Mouse (Mus musculus): ENCODE data around the gene Cavin3. TPM values are rescaled to one million over a fixed set of nuclear protein-coding genes. Genes with fewer than 3 reads are reported as not detected.

Gene Cavin3
- polyA plus RNA-seq, 1 experiment, result 0.96 TPM

DNA sequence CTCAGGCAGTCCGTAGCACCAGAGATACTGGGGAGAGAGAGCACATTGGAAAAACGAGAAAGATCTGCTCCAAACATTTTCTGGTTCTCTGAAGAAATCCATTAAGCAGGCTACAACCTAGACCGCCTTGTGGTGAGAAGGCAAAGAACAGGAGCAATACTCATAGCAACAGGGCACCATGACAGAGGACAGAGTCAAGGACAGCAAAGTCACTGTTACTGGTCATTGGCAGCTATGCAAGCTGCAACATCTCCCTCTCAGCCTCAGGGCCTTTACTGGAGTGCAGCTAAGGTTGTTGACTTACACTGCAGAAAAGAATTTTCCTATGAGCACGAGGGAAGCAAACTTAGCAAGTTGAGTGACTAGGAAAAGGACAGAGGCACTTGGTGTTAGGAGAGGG, 25.2 kb upstream of the Cavin3 start:
- Histone ChIP-seq H3K27ac (ENCODE audit: insufficient read depth, low read length) (no peak overlapping the region), H3K27me3 (ENCODE audit: control insufficient read depth, insufficient read depth, low read length, poor library complexity, severe bottlenecking) (no peaks in the 10 kb centered on the region; the same call in 1 of the 2 replicates), H3K4me1 (ENCODE audit: control insufficient read depth, insufficient read depth, low read length) (no peaks in the 10 kb centered on the region), H3K9ac (ENCODE audit: low read depth, poor library complexity, severe bottlenecking) (no peak overlapping the region), H3K9me3 (replicated peaks; ENCODE audit: control insufficient read depth, insufficient read depth, low read length, poor library complexity, severe bottlenecking) (no peaks in the 10 kb centered on the region), H3K4me3 (ENCODE audit: low read depth, low read length) (no peak overlapping the region), H3K36me3 (ENCODE audit: control insufficient read depth, insufficient read depth, low read length, poor library complexity, severe bottlenecking) (no peaks in the 10 kb centered on the region)
- TF ChIP-seq CTCF (IDR thresholded peaks at IDR 0.05; ENCODE audit: low read depth, low read length), result no peak
- TF ChIP-seq EP300 (IDR thresholded peaks at IDR 0.05; ENCODE audit: insufficient read depth, low read depth, low read length), result no peak
- no peak for TF ChIP-seq POLR2A (IDR thresholded peaks at IDR 0.05; ENCODE audit: insufficient read depth, low read length)

DNA sequence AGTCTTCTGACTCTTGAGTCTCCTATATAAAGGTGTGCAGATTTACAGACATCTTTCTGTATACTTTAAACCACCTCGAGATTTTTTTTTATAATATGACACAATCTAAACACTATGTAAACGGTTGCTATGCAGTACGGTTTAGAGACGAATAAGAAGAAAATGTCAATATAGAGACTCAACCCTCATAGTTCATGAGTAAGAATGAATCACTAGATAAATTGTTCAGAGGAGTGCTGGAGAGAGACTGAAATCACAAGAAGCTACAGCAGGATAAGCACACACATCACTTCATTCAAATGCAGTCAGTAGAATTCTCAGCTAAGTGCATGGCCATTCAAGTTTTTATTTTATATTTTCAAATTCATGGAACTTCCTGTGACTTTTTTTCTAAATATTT, 19.9 kb upstream of the Cavin3 start:
- H3K4me3 ChIP-seq (ENCODE audit: low read depth, low read length), result no peak overlapping the region
- no peaks in the 10 kb centered on the region for H3K36me3 ChIP-seq (ENCODE audit: control insufficient read depth, insufficient read depth, low read length, poor library complexity, severe bottlenecking)
- no peaks in the 10 kb centered on the region for H3K27me3 ChIP-seq (ENCODE audit: control insufficient read depth, insufficient read depth, low read length, poor library complexity, severe bottlenecking)
- TF ChIP-seq CTCF (IDR thresholded peaks at IDR 0.05; ENCODE audit: low read depth, low read length), result no peak
- TF ChIP-seq EP300 (IDR thresholded peaks at IDR 0.05; ENCODE audit: insufficient read depth, low read depth, low read length), result no peak
- TF ChIP-seq POLR2A (IDR thresholded peaks at IDR 0.05; ENCODE audit: insufficient read depth, low read length), result no peak
- H3K4me1 ChIP-seq (ENCODE audit: control insufficient read depth, insufficient read depth, low read length), result no peaks in the 10 kb centered on the region
- no peak overlapping the region for H3K27ac ChIP-seq (ENCODE audit: insufficient read depth, low read length)
- no peaks in the 10 kb centered on the region for H3K9me3 ChIP-seq (replicated peaks; ENCODE audit: control insufficient read depth, insufficient read depth, low read length, poor library complexity, severe bottlenecking)
- H3K9ac ChIP-seq (ENCODE audit: low read depth, poor library complexity, severe bottlenecking), result no peak overlapping the region

DNA sequence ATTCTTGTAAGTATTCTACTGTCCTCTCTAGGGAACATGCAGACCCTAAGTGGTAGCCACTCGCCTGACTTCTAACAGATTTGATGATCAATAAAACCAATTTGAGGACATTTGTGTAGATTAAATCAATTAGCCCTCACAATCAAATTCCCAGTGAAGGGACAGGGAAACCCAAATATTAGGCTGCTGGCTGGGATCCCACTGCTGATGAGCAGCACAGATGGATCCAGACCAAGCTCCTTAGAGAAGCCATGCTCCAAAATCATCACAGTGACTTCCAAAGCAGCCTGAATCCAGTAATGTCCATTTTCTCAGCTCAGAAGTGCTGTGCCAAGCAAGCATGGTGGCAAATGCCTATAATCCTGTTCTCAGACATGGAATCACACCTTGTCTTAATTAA, 17.6 kb upstream of the Cavin3 start:
- Histone ChIP-seq H3K27ac (ENCODE audit: insufficient read depth, low read length) (no peak overlapping the region), H3K9ac (ENCODE audit: low read depth, poor library complexity, severe bottlenecking) (no peak overlapping the region), H3K27me3 (ENCODE audit: control insufficient read depth, insufficient read depth, low read length, poor library complexity, severe bottlenecking) (no peaks in the 10 kb centered on the region), H3K4me1 (ENCODE audit: control insufficient read depth, insufficient read depth, low read length) (no peaks in the 10 kb centered on the region), H3K4me3 (ENCODE audit: low read depth, low read length) (no peak overlapping the region), H3K36me3 (ENCODE audit: control insufficient read depth, insufficient read depth, low read length, poor library complexity, severe bottlenecking) (no peaks in the 10 kb centered on the region), H3K9me3 (replicated peaks; ENCODE audit: control insufficient read depth, insufficient read depth, low read length, poor library complexity, severe bottlenecking) (no peaks in the 10 kb centered on the region)
- no peak for TF ChIP-seq EP300 (IDR thresholded peaks at IDR 0.05; ENCODE audit: insufficient read depth, low read depth, low read length)
- no peak for TF ChIP-seq CTCF (IDR thresholded peaks at IDR 0.05; ENCODE audit: low read depth, low read length)
- no peak for TF ChIP-seq POLR2A (IDR thresholded peaks at IDR 0.05; ENCODE audit: insufficient read depth, low read length)

DNA sequence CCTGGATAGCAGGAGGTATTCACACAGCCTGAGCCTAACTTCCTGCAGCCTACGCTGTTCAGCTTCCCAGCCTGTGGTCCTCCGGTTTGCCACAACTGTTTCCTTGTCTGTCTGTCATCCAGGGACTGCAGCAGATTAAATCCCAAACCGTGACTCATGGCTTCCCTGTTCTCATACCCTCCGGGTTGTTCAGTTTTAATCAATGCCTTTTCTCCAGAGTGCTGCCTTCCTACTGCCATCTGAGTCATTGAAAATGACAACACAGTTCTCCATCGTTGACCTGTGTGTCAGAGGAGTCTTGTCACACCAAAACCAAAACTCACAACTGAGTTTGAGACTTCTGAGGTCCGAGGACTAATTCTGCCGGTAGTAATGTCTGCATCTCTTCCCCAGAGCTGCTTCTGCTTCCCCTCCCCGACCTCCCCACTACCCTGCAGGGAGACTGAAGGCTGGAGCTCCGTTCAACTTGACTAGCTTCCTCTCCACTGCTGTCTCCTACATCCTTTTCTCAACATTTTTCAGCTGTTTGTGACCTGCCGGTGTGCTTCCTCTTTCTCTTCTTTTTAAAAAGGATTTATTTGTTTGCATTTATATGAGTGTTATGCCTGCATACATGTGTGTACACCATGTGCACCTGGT, 16.9 kb upstream of the Cavin3 start:
- Histone ChIP-seq H3K9me3 (replicated peaks; ENCODE audit: control insufficient read depth, insufficient read depth, low read length, poor library complexity, severe bottlenecking) (no peaks in the 10 kb centered on the region), H3K4me3 (ENCODE audit: low read depth, low read length) (no peak overlapping the region), H3K27ac (ENCODE audit: insufficient read depth, low read length) (no peak overlapping the region), H3K27me3 (ENCODE audit: control insufficient read depth, insufficient read depth, low read length, poor library complexity, severe bottlenecking) (no peaks in the 10 kb centered on the region), H3K9ac (ENCODE audit: low read depth, poor library complexity, severe bottlenecking) (no peak overlapping the region), H3K36me3 (ENCODE audit: control insufficient read depth, insufficient read depth, low read length, poor library complexity, severe bottlenecking) (no peaks in the 10 kb centered on the region), H3K4me1 (ENCODE audit: control insufficient read depth, insufficient read depth, low read length) (no peaks in the 10 kb centered on the region)
- TF ChIP-seq EP300 (IDR thresholded peaks at IDR 0.05; ENCODE audit: insufficient read depth, low read depth, low read length), result no peak
- TF ChIP-seq POLR2A (IDR thresholded peaks at IDR 0.05; ENCODE audit: insufficient read depth, low read length), result no peak
- TF ChIP-seq CTCF (IDR thresholded peaks at IDR 0.05; ENCODE audit: low read depth, low read length), result no peak

DNA sequence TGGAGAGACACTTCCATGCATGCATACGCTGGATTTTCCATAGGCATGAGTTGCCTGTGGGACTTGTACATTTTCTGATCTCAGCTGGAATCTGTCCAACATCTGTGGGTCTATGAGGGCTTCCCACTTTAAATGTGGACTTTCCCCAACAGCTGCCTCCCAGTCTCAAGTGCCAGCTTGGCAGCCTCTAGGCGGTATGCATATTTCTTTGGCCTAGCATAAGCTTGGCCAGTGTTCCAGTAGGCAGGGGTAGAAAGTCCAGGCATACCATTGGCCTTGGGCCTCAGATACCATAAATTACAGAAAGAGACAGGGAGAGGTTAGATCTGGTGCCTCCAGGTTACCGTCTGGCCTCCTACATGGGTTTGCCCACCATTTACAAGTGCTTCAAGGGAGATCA, 15.8 kb upstream of the Cavin3 start:
- Histone ChIP-seq H3K36me3 (ENCODE audit: control insufficient read depth, insufficient read depth, low read length, poor library complexity, severe bottlenecking) (no peaks in the 10 kb centered on the region), H3K4me1 (ENCODE audit: control insufficient read depth, insufficient read depth, low read length) (no peaks in the 10 kb centered on the region), H3K27me3 (ENCODE audit: control insufficient read depth, insufficient read depth, low read length, poor library complexity, severe bottlenecking) (no peaks in the 10 kb centered on the region), H3K4me3 (ENCODE audit: low read depth, low read length) (no peak overlapping the region), H3K9ac (ENCODE audit: low read depth, poor library complexity, severe bottlenecking) (no peak overlapping the region), H3K27ac (ENCODE audit: insufficient read depth, low read length) (no peak overlapping the region), H3K9me3 (replicated peaks; ENCODE audit: control insufficient read depth, insufficient read depth, low read length, poor library complexity, severe bottlenecking) (no peaks in the 10 kb centered on the region)
- TF ChIP-seq POLR2A (IDR thresholded peaks at IDR 0.05; ENCODE audit: insufficient read depth, low read length) (no peak), EP300 (IDR thresholded peaks at IDR 0.05; ENCODE audit: insufficient read depth, low read depth, low read length) (no peak), CTCF (IDR thresholded peaks at IDR 0.05; ENCODE audit: low read depth, low read length) (no peak)

DNA sequence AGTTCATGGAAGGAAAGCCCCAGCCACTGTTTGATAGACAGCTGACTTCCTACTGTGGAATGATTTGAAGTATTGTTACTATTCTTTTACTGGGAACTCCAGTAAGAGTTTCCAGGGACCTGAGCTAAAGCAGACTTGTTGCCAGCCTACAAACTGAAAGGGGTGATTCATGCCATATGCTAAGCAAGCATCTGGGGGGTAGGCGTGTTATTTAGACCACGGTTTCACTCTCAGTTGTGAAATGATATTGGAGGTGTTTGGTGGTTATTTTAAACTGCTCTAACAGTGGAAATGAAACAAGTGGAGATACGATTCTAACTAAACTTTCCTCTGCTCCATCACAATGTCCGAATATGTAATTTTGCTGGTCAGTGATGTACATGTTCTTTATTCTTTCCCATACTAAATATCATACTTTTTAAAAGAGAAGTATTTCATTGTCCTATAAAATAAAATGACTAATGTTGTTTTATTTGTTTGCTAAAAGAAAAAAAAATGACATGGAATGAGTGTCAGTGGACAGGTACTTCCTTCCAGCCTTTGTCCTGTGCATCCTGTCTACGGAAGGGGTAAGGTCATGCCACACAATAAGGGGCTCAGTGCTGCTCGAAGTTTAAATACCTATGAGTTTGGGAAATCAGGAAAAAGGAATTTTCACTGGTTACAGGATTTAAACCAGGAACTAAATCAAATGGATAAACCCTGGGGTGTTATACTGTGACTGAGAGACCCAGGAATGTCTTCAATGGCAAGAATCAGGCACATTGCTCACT, 5.2 kb upstream of the Cavin3 start:
- no peaks in the 10 kb centered on the region for H3K9me3 ChIP-seq (replicated peaks; ENCODE audit: control insufficient read depth, insufficient read depth, low read length, poor library complexity, severe bottlenecking)
- TF ChIP-seq EP300 (IDR thresholded peaks at IDR 0.05; ENCODE audit: insufficient read depth, low read depth, low read length) (no peak), CTCF (IDR thresholded peaks at IDR 0.05; ENCODE audit: low read depth, low read length) (no peak), POLR2A (IDR thresholded peaks at IDR 0.05; ENCODE audit: insufficient read depth, low read length) (no peak)
- no peaks in the 10 kb centered on the region for H3K4me1 ChIP-seq (ENCODE audit: control insufficient read depth, insufficient read depth, low read length)
- no peak overlapping the region for H3K4me3 ChIP-seq (ENCODE audit: low read depth, low read length)
- no peak overlapping the region for H3K9ac ChIP-seq (ENCODE audit: low read depth, poor library complexity, severe bottlenecking)
- H3K27ac ChIP-seq (ENCODE audit: insufficient read depth, low read length), result no peak overlapping the region
- no peaks in the 10 kb centered on the region for H3K27me3 ChIP-seq (ENCODE audit: control insufficient read depth, insufficient read depth, low read length, poor library complexity, severe bottlenecking)
- H3K36me3 ChIP-seq (ENCODE audit: control insufficient read depth, insufficient read depth, low read length, poor library complexity, severe bottlenecking), result no peaks in the 10 kb centered on the region

Data from ES-Bruce4 (cell line).